Mouse (Mus musculus) forebrain, embryonic 16.5 days (tissue): ENCODE measurements at regions not wholly inside any gene's neighbourhood (a gene's known extent, or its start where the extent isn't known, plus 50 kb on each side); places are given as distances from the start of the nearest gene placed in this dataset.
A peak's percentile ranks its signal among the peaks of the same experiment; 100 is the strongest.

Source experiments
- ATAC-seq: fragments of 200-750 bp; cut with Nextera tagmentation; 2 replicates; pipeline ENCODE4 v1.8.0; 2017; ENCODE audit warnings: mild to moderate bottlenecking, moderate library complexity
- H3K27ac ChIP-seq: fragments of 300-500 bp; sonication (generic); 2 replicates; pipeline ENCODE4 v1.5.1; 2014; ENCODE audit warnings: low read length, control low read depth
- H3K27me3 ChIP-seq: fragments of 300-500 bp; sonication (generic); replicated peaks from 2 replicates; pipeline ENCODE4 v1.6.1; 2014; ENCODE audit warnings: low read length; ENCODE audit not compliant: control insufficient read depth, insufficient read depth
- H3K36me3 ChIP-seq: fragments of 300-500 bp; sonication (generic); 2 replicates; pipeline ENCODE4 v1.6.1; 2014; ENCODE audit not compliant: control insufficient read depth, insufficient read depth
- H3K4me1 ChIP-seq: fragments of 300-500 bp; sonication (generic); replicated peaks from 2 replicates; pipeline ENCODE4 v1.6.1; 2014; ENCODE audit warnings: low read length; ENCODE audit not compliant: control insufficient read depth, insufficient read depth
- H3K4me2 ChIP-seq: fragments of 300-500 bp; sonication (generic); 2 replicates; pipeline ENCODE4 v1.6.1; 2014; ENCODE audit warnings: mild to moderate bottlenecking, low read length, control low read depth
- H3K4me3 ChIP-seq: fragments of 300-500 bp; sonication (generic); replicated peaks from 2 replicates; pipeline ENCODE4 v1.5.1; 2014; ENCODE audit warnings: mild to moderate bottlenecking, low read length, control low read depth
- H3K9ac ChIP-seq: fragments of 300-500 bp; sonication (generic); replicated peaks from 2 replicates; pipeline ENCODE4 v1.6.1; 2014; ENCODE audit warnings: low read depth, low read length, control low read depth
- H3K9me3 ChIP-seq: fragments of 300-500 bp; sonication (generic); 2 replicates; pipeline ENCODE4 v1.6.1; 2016; ENCODE audit warnings: low read length; ENCODE audit not compliant: control insufficient read depth
- WGBS: fragments of 180-500 bp; shearing (Covaris S2); extraction: QIAGEN DNeasy Blood & Tissue Kit; methylation state at CpG from one replicate; pipeline ENCODE4 v1.1.7; 2014; 5-methylcytosine and 5-hydroxymethylcytosine counted together

GRCm38 (mm10) chr8:92258258-92258657 lies 99.2 kb upstream of the Irx5 start:
- no peak overlapping the region for H3K4me3 ChIP-seq
- H3K27ac ChIP-seq = no peak overlapping the region
- ATAC-seq = no peak
- 0 out of 2 replicates have a peak, but pooled peaks cover 4% of the 10 kb centered on the region for H3K27me3 ChIP-seq
- H3K36me3 ChIP-seq = no peaks in the 10 kb centered on the region
- no peaks in the 10 kb centered on the region for H3K9me3 ChIP-seq
- H3K4me1 ChIP-seq = peaks cover under 1% of the 10 kb centered on the region; the same call in 1 of the 2 replicates
- H3K4me2 ChIP-seq = no peak overlapping the region
- WGBS = 70% methylated on average over 6 of the region's 6 CpGs
- H3K9ac ChIP-seq = no peak overlapping the region

- Histone ChIP-seq H3K4me2 (no peak overlapping the region), H3K4me3 (no peak overlapping the region), H3K4me1 (peaks cover 8% of the 10 kb centered on the region), H3K27ac (no peak overlapping the region), H3K9me3 (no peaks in the 10 kb centered on the region), H3K36me3 (no peaks in the 10 kb centered on the region), H3K27me3 (peaks cover 19% of the 10 kb centered on the region), H3K9ac (no peak overlapping the region)
- peak; percentile 97 for ATAC-seq
- WGBS = 19% methylated on average over 8 of the region's 8 CpGs
These were observed 104.6 kb upstream of the Irx5 start for GRCm38 (mm10) chr8:92252597-92253375.

- H3K27ac ChIP-seq = no peak overlapping the region
- no peaks in the 10 kb centered on the region for H3K9me3 ChIP-seq
- WGBS = 62% methylated on average over 4 of the region's 4 CpGs
- H3K27me3 ChIP-seq = peaks cover 17% of the 10 kb centered on the region
- H3K4me1 ChIP-seq = no peaks in the 10 kb centered on the region
- H3K4me2 ChIP-seq = no peak overlapping the region
- no peak overlapping the region for H3K9ac ChIP-seq
- ATAC-seq = no peak
- no peaks in the 10 kb centered on the region for H3K36me3 ChIP-seq
- H3K4me3 ChIP-seq = no peak overlapping the region
These were observed 111.1 kb upstream of the Irx5 start for GRCm38 (mm10) chr8:92246301-92246700.

GRCm38 (mm10) chr8:92240686-92241275 lies 116.6 kb upstream of the Irx5 start:
- no peak overlapping the region for H3K27ac ChIP-seq
- H3K9me3 ChIP-seq = no peaks in the 10 kb centered on the region
- WGBS = 53% methylated on average over 13 of the region's 13 CpGs
- no peaks in the 10 kb centered on the region for H3K36me3 ChIP-seq
- H3K4me1 ChIP-seq = no peaks in the 10 kb centered on the region
- no peak overlapping the region for H3K9ac ChIP-seq
- 0 out of 2 replicates have a peak, but pooled peaks cover 3% of the 10 kb centered on the region for H3K27me3 ChIP-seq
- H3K4me3 ChIP-seq = no peak overlapping the region
- no peak overlapping the region for H3K4me2 ChIP-seq
- ATAC-seq = no peak

GRCm38 (mm10) chr8:92231326-92232225 lies 125.8 kb upstream of the Irx5 start:
- H3K4me1 ChIP-seq = peaks cover 8% of the 10 kb centered on the region
- no peak overlapping the region for H3K4me3 ChIP-seq
- peak overlapping the region; percentile 29; the same call in 1 of the 2 replicates for H3K4me2 ChIP-seq
- 29% methylated on average over 23 of the region's 23 CpGs for WGBS
- no peaks in the 10 kb centered on the region for H3K9me3 ChIP-seq
- H3K27ac ChIP-seq = no peak overlapping the region
- ATAC-seq = no peak
- H3K9ac ChIP-seq = no peak overlapping the region
- H3K27me3 ChIP-seq = no peaks in the 10 kb centered on the region
- H3K36me3 ChIP-seq = no peaks in the 10 kb centered on the region

GRCm38 (mm10) chr8:92229526-92229925 lies 127.9 kb upstream of the Irx5 start:
- WGBS = 94% methylated on average over 2 of the region's 2 CpGs
- H3K4me2 ChIP-seq = no peak overlapping the region
- ATAC-seq = no peak
- no peak overlapping the region for H3K27ac ChIP-seq
- H3K4me1 ChIP-seq = peaks cover 8% of the 10 kb centered on the region
- no peaks in the 10 kb centered on the region for H3K36me3 ChIP-seq
- H3K4me3 ChIP-seq = no peak overlapping the region
- no peak overlapping the region for H3K9ac ChIP-seq
- H3K9me3 ChIP-seq = no peaks in the 10 kb centered on the region
- no peaks in the 10 kb centered on the region for H3K27me3 ChIP-seq

- no peak for ATAC-seq
- Histone ChIP-seq H3K36me3 (no peaks in the 10 kb centered on the region), H3K27ac (no peak overlapping the region), H3K9me3 (no peaks in the 10 kb centered on the region), H3K4me2 (no peak overlapping the region), H3K4me3 (no peak overlapping the region), H3K27me3 (no peaks in the 10 kb centered on the region), H3K9ac (no peak overlapping the region), H3K4me1 (no peaks in the 10 kb centered on the region)
- 88% methylated on average over 3 of the region's 3 CpGs for WGBS
These were observed 132.5 kb upstream of the Irx5 start for GRCm38 (mm10) chr8:92224929-92225328.

GRCm38 (mm10) chr8:92222992-92223391 lies 134.4 kb upstream of the Irx5 start:
- no peak overlapping the region for H3K9ac ChIP-seq
- H3K27me3 ChIP-seq = no peaks in the 10 kb centered on the region
- H3K4me1 ChIP-seq = no peaks in the 10 kb centered on the region
- H3K9me3 ChIP-seq = no peaks in the 10 kb centered on the region
- ATAC-seq = no peak
- H3K27ac ChIP-seq = no peak overlapping the region
- no peak overlapping the region for H3K4me3 ChIP-seq
- no peaks in the 10 kb centered on the region for H3K36me3 ChIP-seq
- H3K4me2 ChIP-seq = no peak overlapping the region
- 62% methylated on average over 3 of the region's 3 CpGs for whole genome bisulfite sequencing
